Mouse (Mus musculus) gastrocnemius, postnatal 36 days (tissue): ENCODE measurements at regions not wholly inside any gene's neighbourhood (a gene's known extent, or its start where the extent isn't known, plus 50 kb on each side); places are given as distances from the start of the nearest gene placed in this dataset.
"Not testable (repeated sequence)": the region's sequence is repeated elsewhere in the genome, so short reads cannot be mapped to it uniquely, and the experiment has no call there.

Experiments used
- DNase-seq, 2 experiments: peaks; one replicate each; pipeline ENCODE4 v3.0.0; 2022
- intact Hi-C: fragments of 180-260 bp; cut with DNase I; formaldehyde crosslinking; loops from one replicate; pipeline ENCODE4 v1.15.1; 2025

DNA sequence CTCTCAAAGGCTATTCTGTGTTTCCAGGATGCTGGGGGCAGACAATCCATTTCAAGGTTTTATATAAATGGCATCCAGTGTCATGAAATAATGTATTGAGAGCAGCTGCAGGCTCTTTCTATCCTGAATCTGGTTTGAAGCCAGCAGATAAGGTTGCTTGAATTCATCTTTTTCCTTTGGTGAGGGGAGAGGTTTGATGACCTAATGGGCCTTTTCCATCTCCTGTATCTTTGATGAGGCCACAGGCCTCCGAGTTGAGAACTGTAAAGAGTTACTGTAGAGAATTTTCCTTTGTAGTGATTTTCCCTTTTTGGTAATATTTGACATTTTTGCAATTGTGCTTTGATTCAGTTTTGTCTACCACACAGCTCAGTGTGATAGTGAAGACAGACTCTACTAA is 458.8 kb upstream of the 1700008P02Rik start:
- intact Hi-C loops, result no loop called here
- no peak for DNase-seq

DNA sequence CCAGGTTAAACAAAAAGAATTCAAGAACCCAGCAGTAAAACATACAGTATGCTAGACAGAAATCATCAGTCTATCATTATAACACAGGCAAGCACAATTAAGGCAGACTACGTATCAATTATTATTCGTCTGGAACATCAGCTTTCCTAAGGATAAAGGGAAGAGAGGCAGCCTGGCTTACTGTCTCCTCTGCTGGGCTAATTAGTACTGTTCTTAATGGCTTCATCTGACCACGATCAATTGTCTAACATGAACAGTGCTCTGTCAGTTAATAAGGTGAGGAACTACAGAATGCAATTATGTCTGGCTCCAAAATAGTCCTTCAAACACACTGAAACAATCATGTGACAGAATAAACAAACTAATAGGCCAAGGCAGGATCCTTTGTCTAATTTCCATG is 456.6 kb upstream of the 1700008P02Rik start:
- intact Hi-C loops, result no loop called here
- DNase-seq, result no peak

GRCm38 (mm10) chr3:7074488-7074887 is 454.2 kb upstream of the 1700008P02Rik start:
- intact Hi-C loops, result no loop called here
- no peak for DNase-seq

DNA sequence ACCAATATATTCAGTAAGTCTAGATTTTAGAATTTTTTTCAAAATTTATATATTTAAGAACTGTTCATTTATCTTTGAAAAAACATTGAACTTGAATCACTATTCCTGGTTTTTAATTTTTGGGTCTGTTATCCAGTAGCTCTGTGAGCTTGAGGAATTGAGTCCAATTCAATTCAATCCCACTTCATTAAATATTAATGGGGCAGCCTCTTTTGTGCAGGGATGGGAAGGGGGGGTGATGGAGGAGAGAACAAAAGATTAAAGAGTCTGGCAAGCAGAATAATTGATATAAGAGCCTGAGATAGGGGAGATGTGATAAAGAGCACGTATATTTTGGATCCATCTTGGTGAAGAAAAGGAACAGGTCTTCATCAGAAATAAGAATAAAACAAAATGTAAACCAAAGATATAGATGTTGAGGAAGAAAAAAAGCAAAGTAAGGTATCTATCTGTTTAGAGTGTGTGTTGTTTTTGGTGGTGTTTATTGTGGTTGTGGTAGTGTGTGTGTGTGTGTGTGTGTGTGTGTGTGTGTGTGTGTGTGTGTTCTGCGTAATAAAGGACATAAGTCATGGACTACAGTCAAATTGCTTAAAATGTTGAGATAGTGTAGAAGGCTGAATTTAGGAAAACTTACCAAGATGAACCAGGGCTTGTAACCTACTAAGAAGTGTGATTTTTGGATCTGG is 421.3 kb upstream of the 1700008P02Rik start:
- DNase-seq, result no peak
- intact Hi-C loops, result no loop called here

- intact Hi-C loops, result no loop called here
- no peak for DNase-seq
Measured at GRCm38 (mm10) chr3:7035833-7036232, 415.6 kb upstream of the 1700008P02Rik start.

DNA sequence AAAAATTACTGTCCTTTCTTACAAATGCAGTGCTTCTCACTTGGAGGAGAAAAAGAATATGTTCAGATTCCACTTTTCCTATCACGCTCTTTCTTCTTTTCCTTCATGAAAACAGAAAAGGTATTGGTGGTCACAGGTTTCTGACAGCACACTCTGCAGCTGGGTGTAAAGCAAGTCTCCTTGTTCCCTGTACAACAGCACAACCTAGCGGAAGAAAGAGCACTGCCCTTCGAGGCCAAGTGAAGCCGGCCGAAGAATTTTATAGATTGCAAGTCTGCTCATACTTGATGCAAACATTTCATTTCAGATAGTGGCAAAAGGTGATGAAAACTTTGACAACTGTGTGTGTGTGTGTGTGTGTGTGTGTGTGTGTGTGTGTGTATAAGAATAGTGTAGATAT is 407.6 kb upstream of the 1700008P02Rik start:
- intact Hi-C loops, result no loop called here
- no peak for DNase-seq

DNA sequence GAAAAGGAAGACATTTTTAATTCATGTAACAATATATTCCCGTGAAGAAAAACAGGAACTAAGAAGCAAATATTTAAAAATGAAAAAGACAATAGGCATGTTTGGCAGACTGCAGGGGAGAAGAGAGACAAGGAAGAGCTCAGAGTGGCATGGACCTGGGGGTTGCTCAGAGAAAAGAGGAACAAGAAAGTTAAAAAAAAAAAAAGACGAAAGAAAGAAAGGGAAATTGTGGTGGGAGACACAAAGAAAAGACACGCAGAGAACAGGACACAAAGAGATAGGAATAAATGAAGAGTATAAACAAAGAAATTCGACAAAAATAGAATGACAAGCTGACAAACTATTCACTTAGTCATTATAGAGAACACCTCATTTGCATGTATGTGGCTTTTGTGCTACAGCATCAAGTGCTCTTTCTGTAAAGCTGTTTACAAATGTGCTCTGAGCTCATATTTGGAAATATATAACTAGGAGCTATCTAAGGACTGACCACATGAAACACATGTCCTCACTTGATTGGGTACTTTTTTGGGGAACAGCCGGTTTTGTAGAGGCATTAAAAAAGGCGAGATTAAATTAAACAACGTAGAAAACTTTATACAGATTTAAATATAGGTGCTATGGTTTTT is 394.2 kb upstream of the 1700008P02Rik start:
- DNase-seq, result no peak
- intact Hi-C loops, result no loop called here

DNA sequence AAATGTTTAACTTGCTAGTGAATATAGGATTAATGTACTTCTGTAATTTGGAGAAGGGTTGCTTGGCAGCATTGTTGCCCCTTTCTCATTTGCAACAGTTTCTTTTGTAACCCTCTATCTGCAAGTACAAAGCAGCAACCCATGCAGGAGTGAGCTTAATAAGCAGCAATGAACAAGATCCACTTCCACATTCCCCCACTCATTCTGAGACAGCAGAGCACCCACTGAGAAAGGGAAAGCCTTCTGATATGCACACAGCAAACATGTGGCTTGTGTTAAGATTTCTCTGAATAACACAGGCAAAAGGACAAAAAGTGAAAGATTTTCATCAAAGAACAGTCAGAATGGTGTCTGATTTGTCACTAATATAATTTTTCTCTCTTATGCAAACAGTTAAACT is 393.3 kb upstream of the 1700008P02Rik start:
- DNase-seq, result no peak
- intact Hi-C loops, result no loop called here

GRCm38 (mm10) chr3:7010294-7011087 is 390.2 kb upstream of the 1700008P02Rik start:
- DNase-seq, result no peak
- intact Hi-C loops, result no loop called here

- DNase-seq, result no peak
- intact Hi-C loops, result no loop called here
Measured at GRCm38 (mm10) chr3:7008671-7009217, 388.5 kb upstream of the 1700008P02Rik start.

- no peak for DNase-seq
- intact Hi-C loops, result no loop called here
Measured at GRCm38 (mm10) chr3:7007811-7008359, 387.6 kb upstream of the 1700008P02Rik start.

GRCm38 (mm10) chr3:6991735-6992134 is 371.5 kb upstream of the 1700008P02Rik start:
- intact Hi-C loops, DNase-seq: not testable (repeated sequence)

- DNase-seq, result no peak
- intact Hi-C loops, result no loop called here
Measured at GRCm38 (mm10) chr3:6984918-6985317, 364.7 kb upstream of the 1700008P02Rik start.

GRCm38 (mm10) chr3:6957681-6958080 is 337.4 kb upstream of the 1700008P02Rik start:
- intact Hi-C loops, result no loop called here
- no peak for DNase-seq

GRCm38 (mm10) chr3:6932535-6933103 is 312.4 kb upstream of the 1700008P02Rik start:
- intact Hi-C loops, result no loop called here
- no peak for DNase-seq

DNA sequence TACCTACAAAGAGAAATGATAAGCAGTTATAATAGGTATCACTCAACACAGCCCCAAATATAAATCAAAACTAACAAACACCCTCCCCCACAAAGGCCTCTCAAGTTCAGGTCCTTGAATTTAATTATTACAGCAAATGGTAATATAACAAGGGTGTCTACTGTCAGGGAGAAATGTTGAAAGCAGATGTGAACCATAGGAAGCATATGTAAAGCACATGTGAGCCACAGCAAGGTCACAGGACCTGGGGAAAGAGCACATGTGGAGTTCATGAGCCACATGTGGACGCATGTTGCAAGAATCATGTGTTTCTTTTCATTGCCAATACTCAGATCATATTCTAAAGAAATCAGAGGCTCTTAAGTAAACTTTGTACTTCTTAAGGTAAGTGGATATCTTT is 306.5 kb upstream of the 1700008P02Rik start:
- DNase-seq, result no peak
- intact Hi-C loops, result no loop called here

DNA sequence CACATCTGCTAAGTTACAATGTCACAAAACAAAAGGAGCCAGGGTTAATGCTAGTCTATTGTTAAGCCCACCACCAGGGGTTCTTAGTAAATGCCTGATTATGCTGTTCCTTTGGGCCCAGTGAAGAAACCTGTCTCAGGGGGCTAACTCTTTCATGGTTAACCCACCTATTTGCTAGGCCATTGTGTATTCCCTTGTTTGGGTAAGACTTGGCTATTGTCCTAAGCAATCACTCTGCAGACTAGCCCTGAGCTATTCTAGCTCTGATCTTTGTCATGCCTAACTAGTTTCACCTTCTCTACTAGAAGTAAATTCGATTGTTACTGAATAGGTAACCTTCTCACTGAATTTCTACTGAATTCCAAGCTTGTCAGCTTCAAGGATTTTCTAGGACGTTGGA is 302.4 kb upstream of the 1700008P02Rik start:
- DNase-seq, intact Hi-C loops: not testable (repeated sequence)

DNA sequence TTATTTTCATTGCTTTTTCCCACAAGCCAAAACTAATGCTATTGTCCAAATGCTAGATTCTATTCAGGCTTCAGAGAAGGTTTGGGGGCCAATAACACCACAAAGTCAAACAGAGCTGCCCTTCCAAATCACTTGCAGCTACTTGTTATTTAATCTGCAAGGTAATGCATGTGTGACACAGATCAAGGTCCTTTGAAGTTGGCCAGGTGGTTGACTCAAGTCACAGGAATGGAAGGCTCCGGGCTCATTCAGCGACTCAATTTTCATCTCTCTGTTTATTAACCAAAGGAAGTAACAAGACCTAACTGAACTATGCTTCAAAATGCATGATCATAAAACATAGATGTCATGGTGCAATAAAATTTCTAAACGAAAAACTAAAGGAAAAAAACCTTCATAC is 300.0 kb upstream of the 1700008P02Rik start:
- intact Hi-C loops, result no loop called here

GRCm38 (mm10) chr3:6887936-6888335 is 267.7 kb upstream of the 1700008P02Rik start:
- intact Hi-C loops, result no loop called here
- DNase-seq, result no peak

More for the DNA sequence above, 300.0 kb upstream of the 1700008P02Rik start:
- DNase-seq, result no peak

DNA sequence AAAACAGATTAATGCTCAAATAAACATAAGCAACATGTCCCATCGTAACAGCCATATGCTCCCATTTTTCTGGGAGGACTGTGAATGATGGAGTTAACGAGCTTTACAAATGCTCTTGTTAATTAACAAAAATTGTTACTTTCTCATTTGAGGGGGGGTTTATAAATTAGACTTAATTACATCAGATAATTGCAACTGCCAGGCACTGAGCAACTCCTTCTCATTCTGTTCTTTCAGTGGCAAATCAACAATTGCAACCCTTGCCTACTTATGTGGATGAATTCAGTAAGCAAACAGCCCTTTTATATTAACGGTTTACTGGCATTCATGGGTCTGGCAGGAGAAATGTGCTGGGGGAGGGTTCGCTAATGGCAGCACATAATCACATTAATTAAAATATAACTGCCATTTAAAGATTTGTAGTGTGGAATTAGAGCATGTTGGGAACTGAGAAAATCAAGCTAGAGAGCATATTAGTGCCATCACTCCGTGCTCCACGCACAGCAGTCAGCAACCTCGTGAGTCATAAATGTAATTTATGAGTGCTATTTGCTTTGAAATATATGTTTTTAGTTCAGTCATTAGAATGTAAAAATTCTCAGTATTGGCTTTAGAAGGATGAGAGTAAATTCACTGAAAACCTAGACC is 266.9 kb upstream of the 1700008P02Rik start:
- no peak for DNase-seq
- intact Hi-C loops, result no loop called here
